Mouse (Mus musculus) forebrain, embryonic 13.5 days (tissue): ENCODE measurements around the gene Tbc1d2b. TPM values are rescaled to one million over a fixed set of nuclear protein-coding genes. Genes with fewer than 3 reads are reported as not detected.

Experiments used
- ATAC-seq: fragments of 200-750 bp; cut with Nextera tagmentation; 2 replicates; pipeline ENCODE4 v1.8.0; 2017
- H3K27ac ChIP-seq: fragments of 300-500 bp; sonication (generic); 2 replicates; pipeline ENCODE4 v1.5.1; 2015; ENCODE audit warnings: inconsistent platforms, mild to moderate bottlenecking, moderate library complexity
- H3K27me3 ChIP-seq: fragments of 300-500 bp; sonication (generic); 2 replicates; pipeline ENCODE4 v1.6.1; 2015; ENCODE audit warnings: mild to moderate bottlenecking, inconsistent platforms
- H3K36me3 ChIP-seq: fragments of 300-500 bp; sonication (generic); 2 replicates; pipeline ENCODE4 v1.6.1; 2015; ENCODE audit warnings: mild to moderate bottlenecking, inconsistent platforms; ENCODE audit not compliant: poor library complexity, severe bottlenecking
- H3K4me1 ChIP-seq: fragments of 300-500 bp; sonication (generic); 2 replicates; pipeline ENCODE4 v1.6.1; 2015; ENCODE audit warnings: inconsistent platforms
- H3K4me2 ChIP-seq: fragments of 300-500 bp; sonication (generic); 2 replicates; pipeline ENCODE4 v1.6.1; 2015; ENCODE audit warnings: inconsistent platforms, mild to moderate bottlenecking, moderate library complexity
- H3K4me3 ChIP-seq: fragments of 300-500 bp; sonication (generic); 2 replicates; pipeline ENCODE4 v1.5.1; 2015; ENCODE audit warnings: mild to moderate bottlenecking, inconsistent platforms
- H3K9ac ChIP-seq: fragments of 300-500 bp; sonication (generic); 2 replicates; pipeline ENCODE4 v1.6.1; 2015; ENCODE audit warnings: mild to moderate bottlenecking, inconsistent platforms
- H3K9me3 ChIP-seq: fragments of 300-500 bp; sonication (generic); replicated peaks from 2 replicates; pipeline ENCODE4 v1.6.1; 2016; ENCODE audit warnings: inconsistent platforms
- WGBS: fragments of 180-500 bp; shearing (Covaris S2); methylation state at CpG from one replicate; pipeline ENCODE4 v1.1.7; 2015; 5-methylcytosine and 5-hydroxymethylcytosine counted together
- polyA plus RNA-seq: library from polyadenylated mRNA; unstranded; fragments of >200 nt; fragmentation: Nextera tagmentation; extraction: Ambion mirVana; gene quantifications from 2 replicates; pipeline ENCODE4 v1.2.1, GENCODE M21; 2015

Gene Tbc1d2b
- polyA plus RNA-seq, 1 experiment from 2014 or later = 4.1 TPM

DNA sequence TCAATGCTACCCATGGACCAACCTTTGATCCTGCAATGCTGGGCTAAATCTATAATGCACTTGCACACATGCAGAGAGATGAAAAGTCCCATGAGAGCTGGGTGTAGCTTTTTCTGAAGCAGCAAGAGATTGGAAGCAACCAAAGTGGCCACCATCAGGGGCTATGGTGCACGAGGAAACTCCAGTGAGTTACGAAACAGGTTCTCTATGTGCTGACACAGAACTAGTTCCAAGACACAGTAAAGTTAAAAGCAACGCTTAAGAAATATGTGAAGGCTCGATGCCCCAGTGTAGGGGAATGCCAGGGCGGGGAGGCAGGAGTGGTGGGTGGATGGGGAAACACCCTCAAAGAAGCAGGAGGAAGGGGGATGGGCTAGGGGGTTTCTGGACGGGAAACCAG is 61.9 kb downstream of the Tbc1d2b start:
- no peaks in the 10 kb centered on the region for H3K4me1 ChIP-seq
- no peak overlapping the region for H3K27ac ChIP-seq
- H3K4me3 ChIP-seq = no peak overlapping the region
- no peak overlapping the region for H3K9ac ChIP-seq
- H3K4me2 ChIP-seq = no peak overlapping the region
- no peaks in the 10 kb centered on the region for H3K27me3 ChIP-seq
- ATAC-seq = no peak
- no peaks in the 10 kb centered on the region for H3K9me3 ChIP-seq
- peaks cover 30% of the 10 kb centered on the region for H3K36me3 ChIP-seq
- 88% methylated on average over 6 of the region's 6 CpGs for WGBS

DNA sequence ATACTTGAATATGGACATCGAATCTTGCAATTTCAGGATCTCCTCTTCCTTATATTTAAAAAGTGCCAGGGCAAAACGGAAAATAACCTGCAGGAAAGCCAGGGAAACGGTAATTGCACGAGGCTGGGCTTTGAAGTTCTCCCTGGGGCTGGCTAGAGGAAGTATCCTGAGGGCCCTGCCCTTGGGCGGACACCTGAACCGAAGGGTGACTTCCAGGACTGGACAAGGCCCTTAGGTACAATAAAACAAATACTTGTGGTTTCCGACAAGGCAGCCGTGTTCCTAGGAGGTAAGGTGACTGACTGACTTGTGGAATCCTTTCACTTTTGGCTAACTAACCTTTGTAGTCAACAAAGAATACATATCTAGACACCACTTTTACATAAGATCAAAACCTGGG is 62.8 kb downstream of the Tbc1d2b start:
- Histone ChIP-seq H3K4me3 (no peak overlapping the region), H3K27ac (no peak overlapping the region), H3K4me2 (no peak overlapping the region), H3K4me1 (no peaks in the 10 kb centered on the region), H3K36me3 (peaks cover 28% of the 10 kb centered on the region), H3K9me3 (no peaks in the 10 kb centered on the region), H3K9ac (no peak overlapping the region), H3K27me3 (no peaks in the 10 kb centered on the region)
- WGBS = 87% methylated on average over 8 of the region's 8 CpGs
- no peak for ATAC-seq

DNA sequence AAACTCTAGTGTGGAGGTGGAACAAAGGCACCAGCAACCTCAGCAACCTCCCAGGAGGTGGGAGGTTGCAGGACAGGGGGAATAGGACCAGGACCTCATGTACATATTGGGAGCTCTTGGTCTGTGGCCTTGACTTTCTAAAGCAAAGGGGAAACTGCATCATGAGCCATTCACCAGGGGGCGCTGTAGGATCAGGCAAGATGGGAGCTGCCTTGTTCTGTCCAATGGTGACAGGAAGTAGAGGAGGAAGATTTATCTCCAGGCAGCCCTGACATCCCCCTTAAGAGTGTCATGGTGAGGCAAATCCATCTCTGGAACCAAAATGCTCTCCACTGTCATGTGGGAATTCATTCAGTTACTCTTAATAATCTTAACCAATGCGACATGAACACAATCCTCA is 64.1 kb downstream of the Tbc1d2b start:
- Histone ChIP-seq H3K27me3 (no peaks in the 10 kb centered on the region), H3K4me1 (no peaks in the 10 kb centered on the region), H3K4me2 (no peak overlapping the region), H3K27ac (no peak overlapping the region), H3K36me3 (peaks cover 39% of the 10 kb centered on the region), H3K4me3 (no peak overlapping the region), H3K9me3 (no peaks in the 10 kb centered on the region), H3K9ac (no peak overlapping the region)
- 49% methylated on average over 2 of the region's 2 CpGs for WGBS
- peak; percentile 69 for ATAC-seq

DNA sequence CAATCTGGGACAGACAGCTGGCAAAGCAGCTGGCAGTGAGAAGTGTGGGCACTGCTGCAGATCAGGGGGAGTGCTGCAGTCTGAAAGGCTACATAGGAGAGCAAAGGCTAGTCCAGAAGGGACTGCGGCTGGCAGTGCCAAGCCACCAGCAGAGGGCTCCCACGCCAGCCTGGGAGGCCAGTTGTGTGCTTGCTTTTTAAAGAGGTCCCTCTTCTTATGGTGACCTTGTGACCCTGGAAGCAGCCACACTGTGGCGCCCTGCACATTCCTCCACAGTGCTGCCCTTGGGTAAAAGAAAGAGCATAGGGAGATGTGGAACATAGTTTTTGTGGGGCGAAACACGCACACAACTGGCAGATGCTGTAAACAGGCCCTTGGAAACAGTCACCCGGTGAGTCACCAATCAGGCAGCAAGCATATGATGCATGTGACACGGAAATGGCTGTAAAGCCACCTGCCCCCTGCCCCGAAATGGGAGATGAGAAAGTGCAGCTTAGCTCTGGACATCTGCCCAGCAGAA is 66.1 kb downstream of the Tbc1d2b start:
- Histone ChIP-seq H3K4me1 (no peaks in the 10 kb centered on the region), H3K9me3 (no peaks in the 10 kb centered on the region), H3K27me3 (no peaks in the 10 kb centered on the region), H3K9ac (no peak overlapping the region), H3K27ac (no peak overlapping the region), H3K4me2 (no peak overlapping the region), H3K4me3 (no peak overlapping the region), H3K36me3 (peaks cover 49% of the 10 kb centered on the region)
- 58% methylated on average over 8 of the region's 8 CpGs for WGBS
- no peak for ATAC-seq

DNA sequence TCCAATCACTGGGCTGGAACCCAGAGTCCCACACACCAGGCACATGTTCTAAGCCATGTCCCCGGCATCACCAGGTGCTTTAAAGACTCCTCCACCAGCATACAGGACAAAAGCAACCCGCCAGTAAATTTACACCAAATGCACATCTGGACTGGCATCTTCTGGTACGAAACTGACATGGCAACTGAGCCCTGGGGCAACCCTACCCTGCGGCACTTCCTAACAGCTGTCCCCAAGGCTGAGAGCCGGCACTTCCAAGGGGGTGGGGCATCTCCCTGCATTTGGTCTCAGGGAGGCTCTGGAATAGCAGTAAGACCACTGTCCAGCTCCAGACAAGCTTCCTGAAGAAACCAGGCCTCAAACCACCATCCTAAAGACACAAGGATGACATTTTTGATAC is 67.4 kb downstream of the Tbc1d2b start:
- Histone ChIP-seq H3K36me3 (peaks cover 58% of the 10 kb centered on the region), H3K4me3 (no peak overlapping the region), H3K27ac (no peak overlapping the region), H3K27me3 (no peaks in the 10 kb centered on the region), H3K4me2 (no peak overlapping the region), H3K4me1 (no peaks in the 10 kb centered on the region), H3K9ac (no peak overlapping the region), H3K9me3 (no peaks in the 10 kb centered on the region)
- no peak for ATAC-seq
- WGBS = 88% methylated on average over 5 of the region's 5 CpGs

DNA sequence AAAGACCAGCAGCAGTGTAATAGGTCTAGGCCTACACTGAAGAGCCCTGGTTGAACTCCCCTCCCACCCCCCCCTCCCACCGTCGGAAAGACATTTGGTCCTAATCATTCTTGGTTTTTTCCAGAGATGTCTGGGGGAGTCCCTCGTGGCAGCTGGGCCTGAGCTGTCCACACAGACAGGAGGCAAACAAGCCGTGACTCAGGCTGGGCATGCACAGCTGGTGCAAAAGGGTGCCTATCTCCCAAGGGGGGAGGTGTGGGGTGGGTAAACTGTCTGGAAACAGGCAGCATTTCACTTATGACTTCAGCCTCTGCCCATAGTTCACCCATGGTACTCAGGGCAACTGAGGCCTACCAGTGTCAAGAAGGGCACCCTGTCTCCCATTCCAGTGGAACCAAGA is 69.1 kb downstream of the Tbc1d2b start:
- peaks cover 74% of the 10 kb centered on the region for H3K36me3 ChIP-seq
- H3K4me2 ChIP-seq = no peak overlapping the region
- no peaks in the 10 kb centered on the region for H3K9me3 ChIP-seq
- H3K4me1 ChIP-seq = no peaks in the 10 kb centered on the region
- no peak overlapping the region for H3K4me3 ChIP-seq
- WGBS = 79% methylated on average over 4 of the region's 4 CpGs
- H3K27me3 ChIP-seq = no peaks in the 10 kb centered on the region
- H3K9ac ChIP-seq = no peak overlapping the region
- H3K27ac ChIP-seq = no peak overlapping the region
- ATAC-seq = no peak

DNA sequence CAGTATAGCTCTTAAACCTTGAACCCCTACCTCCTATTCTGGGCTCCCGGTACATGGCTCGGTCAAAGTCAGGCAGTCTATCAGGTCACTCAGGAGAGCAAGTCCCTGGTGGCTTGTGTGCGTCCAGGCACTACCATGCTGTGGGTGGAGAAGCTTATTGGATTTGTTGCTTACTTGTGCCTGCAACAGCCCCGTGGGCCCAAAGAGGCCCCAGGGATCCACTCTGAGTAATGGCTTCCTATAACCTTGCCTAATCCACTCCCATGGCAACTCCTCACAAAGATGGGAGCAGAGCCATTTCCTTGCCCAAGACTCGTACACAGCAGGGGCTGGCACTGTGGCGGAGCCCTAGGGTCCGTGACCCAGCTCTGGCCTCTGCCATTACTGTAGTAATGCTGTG is 69.5 kb downstream of the Tbc1d2b start:
- Histone ChIP-seq H3K4me2 (no peak overlapping the region), H3K9ac (no peak overlapping the region), H3K27me3 (no peaks in the 10 kb centered on the region), H3K4me1 (no peaks in the 10 kb centered on the region), H3K27ac (no peak overlapping the region), H3K4me3 (no peak overlapping the region), H3K36me3 (peaks cover 78% of the 10 kb centered on the region), H3K9me3 (no peaks in the 10 kb centered on the region)
- no peak for ATAC-seq
- WGBS = 83% methylated on average over 7 of the region's 7 CpGs

DNA sequence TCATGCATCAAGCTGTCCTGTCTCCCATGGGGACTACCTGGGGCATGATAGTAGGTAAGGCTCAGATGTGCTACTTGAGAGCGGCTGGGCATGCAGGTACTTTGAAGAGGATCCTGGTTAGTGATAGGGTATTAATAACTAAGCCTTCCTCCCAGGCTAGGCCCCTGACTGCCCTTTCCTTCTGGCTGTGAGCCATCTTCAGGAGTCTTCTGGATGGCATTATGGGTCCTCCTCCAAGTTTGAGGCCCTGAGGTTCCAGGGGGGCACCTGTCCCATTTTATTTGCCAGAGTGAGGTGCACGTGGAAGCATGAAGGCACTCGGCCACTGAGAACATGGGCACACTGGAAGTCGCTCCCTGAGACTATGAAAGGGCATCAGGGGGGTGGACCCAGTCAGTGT is 70.1 kb downstream of the Tbc1d2b start:
- H3K36me3 ChIP-seq = peaks cover 84% of the 10 kb centered on the region
- H3K4me3 ChIP-seq = no peak overlapping the region
- H3K4me1 ChIP-seq = no peaks in the 10 kb centered on the region
- no peak for ATAC-seq
- no peaks in the 10 kb centered on the region for H3K9me3 ChIP-seq
- H3K27me3 ChIP-seq = no peaks in the 10 kb centered on the region
- 94% methylated on average over 4 of the region's 4 CpGs for WGBS
- no peak overlapping the region for H3K9ac ChIP-seq
- no peak overlapping the region for H3K27ac ChIP-seq
- H3K4me2 ChIP-seq = no peak overlapping the region

DNA sequence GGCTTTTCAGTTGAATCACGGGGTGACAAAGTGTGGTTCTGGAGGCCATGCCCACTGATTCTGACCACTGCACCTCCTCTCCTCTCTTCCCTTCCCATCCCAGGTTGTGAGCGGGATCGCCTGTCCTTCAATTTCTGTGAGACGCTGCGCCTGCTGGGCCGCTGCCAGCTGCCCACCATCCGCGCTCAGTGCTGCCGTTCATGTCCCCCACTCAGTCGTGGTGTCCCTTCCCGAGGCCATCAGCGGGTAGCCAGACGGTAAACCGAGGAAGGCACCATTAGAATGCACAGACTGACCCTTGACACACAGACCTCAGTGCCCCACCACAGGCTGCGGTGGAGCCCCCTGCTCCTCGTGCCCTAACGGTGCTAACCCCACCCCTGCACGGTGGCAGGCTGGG is 71.0 kb downstream of the Tbc1d2b start:
- ATAC-seq = no peak
- Histone ChIP-seq H3K4me2 (no peak overlapping the region), H3K9ac (no peak overlapping the region), H3K4me1 (no peaks in the 10 kb centered on the region), H3K9me3 (no peaks in the 10 kb centered on the region), H3K4me3 (no peak overlapping the region), H3K36me3 (peaks cover 88% of the 10 kb centered on the region), H3K27me3 (no peaks in the 10 kb centered on the region), H3K27ac (no peak overlapping the region)
- 94% methylated on average over 18 of the region's 18 CpGs for WGBS

DNA sequence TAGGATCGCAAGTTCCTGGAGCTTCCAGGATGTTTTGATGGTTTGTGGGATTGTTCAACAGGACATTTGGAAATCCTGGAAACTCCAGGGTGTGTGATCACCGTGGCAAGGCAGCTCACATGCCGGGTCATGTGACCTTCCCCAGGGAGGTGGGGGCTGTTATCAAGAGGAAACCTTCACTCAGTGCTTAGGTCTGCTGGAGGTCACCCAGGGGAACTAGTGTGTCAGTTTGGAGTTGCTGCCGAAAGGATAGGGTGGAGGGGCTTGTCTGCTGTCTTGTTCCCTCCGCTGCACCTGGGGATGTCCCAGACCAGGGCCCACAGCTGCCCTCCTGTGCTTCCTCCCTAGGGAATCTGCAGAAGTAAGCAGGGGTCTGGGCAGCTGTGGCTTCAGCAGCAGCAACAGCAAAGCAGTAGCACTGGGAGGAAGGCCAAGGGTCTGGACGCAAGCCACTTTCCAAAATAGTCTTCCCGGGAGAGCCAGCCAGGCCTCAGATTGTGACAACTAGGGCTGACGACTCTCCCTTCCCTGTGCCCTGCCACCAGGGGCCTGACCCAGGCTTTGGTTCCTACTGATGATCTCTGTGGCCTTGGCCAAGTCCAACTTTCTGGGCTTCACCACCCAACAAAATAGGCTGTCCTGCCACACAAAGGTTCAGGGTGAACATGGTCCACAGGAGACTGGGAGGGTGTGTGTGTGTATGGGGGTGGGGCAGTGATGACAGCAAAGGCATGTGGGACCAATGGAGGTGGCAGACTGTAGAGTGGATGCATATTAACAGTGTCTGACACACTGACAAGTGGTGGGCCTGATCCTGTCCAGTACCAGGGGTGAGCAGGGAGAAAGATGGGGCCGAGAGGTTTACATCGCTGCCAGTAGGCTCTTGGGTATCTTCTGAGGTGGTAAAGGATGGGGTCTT is 71.8 kb downstream of the Tbc1d2b start:
- Histone ChIP-seq H3K4me2 (no peak overlapping the region), H3K4me3 (no peak overlapping the region), H3K9me3 (no peaks in the 10 kb centered on the region), H3K27me3 (no peaks in the 10 kb centered on the region), H3K9ac (no peak overlapping the region), H3K27ac (no peak overlapping the region), H3K4me1 (no peaks in the 10 kb centered on the region), H3K36me3 (peaks cover 88% of the 10 kb centered on the region)
- WGBS = 78% methylated on average over 10 of the region's 10 CpGs
- no peak for ATAC-seq

DNA sequence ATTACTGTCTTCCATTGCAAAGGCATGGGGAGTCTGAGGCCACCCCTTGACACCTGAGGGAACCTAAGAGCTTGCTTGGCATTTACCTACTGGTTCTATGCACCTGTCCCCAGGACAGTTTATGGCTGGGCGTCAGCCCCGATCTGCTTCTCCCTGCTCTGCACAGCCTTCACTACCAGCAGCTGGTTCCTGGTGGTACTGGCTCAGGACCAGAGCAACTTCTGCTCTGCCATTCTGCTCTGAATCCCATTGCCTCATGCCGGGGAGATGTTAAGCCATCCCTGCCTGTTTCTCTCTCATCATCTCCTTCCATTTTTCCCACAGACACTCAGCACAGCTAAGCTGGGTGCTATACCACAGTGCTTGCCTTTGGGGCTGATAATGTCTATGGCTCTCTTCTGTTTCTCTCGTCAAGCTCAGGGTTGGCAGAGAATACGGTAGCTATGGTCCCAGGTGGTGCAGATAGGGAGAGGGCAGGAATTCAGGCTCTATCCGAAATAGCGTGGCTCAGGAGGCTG is 72.7 kb downstream of the Tbc1d2b start:
- 92% methylated on average over 7 of the region's 7 CpGs for WGBS
- ATAC-seq = no peak
- peaks cover 96% of the 10 kb centered on the region for H3K36me3 ChIP-seq

DNA sequence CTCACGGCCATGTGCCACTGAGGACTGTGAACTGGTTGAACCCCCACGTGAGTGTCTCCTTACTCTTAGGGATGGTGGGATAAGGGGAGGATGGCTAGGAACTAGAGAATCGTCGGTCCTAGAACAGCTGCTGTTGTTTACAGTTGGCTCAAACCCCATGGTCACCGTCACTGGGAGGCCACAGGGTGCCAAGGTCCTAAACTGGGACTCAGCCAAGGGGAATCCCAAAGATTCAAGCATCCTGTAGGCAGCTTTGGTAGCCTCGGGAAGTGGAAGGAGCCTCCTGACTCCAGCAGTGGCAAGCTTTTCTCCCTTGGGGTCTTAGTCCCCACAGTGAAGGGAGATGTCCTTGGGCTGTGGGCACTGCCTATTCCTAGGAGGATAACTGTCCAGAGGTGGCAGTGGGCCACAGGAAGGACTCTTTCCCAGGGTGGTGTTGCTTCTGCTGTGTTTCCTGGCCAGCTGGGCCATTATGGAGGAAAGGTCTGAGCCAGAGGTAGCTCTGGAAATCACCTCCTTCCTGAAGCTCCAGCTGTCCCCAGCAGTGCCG is 73.4 kb downstream of the Tbc1d2b start:
- ATAC-seq = no peak
- WGBS = 89% methylated on average over 7 of the region's 7 CpGs
- Histone ChIP-seq H3K4me1 (no peaks in the 10 kb centered on the region), H3K36me3 (peaks cover 98% of the 10 kb centered on the region), H3K27ac (no peak overlapping the region), H3K9me3 (no peaks in the 10 kb centered on the region), H3K4me2 (no peak overlapping the region), H3K27me3 (no peaks in the 10 kb centered on the region), H3K9ac (no peak overlapping the region), H3K4me3 (no peak overlapping the region)

More for the DNA sequence above, 72.7 kb downstream of the Tbc1d2b start:
- H3K27me3 ChIP-seq = no peaks in the 10 kb centered on the region
- H3K9me3 ChIP-seq = no peaks in the 10 kb centered on the region
- H3K4me3 ChIP-seq = no peak overlapping the region
- H3K4me2 ChIP-seq = no peak overlapping the region
- no peak overlapping the region for H3K9ac ChIP-seq
- H3K4me1 ChIP-seq = no peaks in the 10 kb centered on the region
- H3K27ac ChIP-seq = no peak overlapping the region
